Mouse (Mus musculus): ENCODE measurements around the gene Stip1. TPM values are rescaled to one million over a fixed set of nuclear protein-coding genes. Genes with fewer than 3 reads are reported as not detected.
A peak's percentile ranks its signal among the peaks of the same experiment; 100 is the strongest.
"Not testable (repeated sequence)": the region's sequence is repeated elsewhere in the genome, so short reads cannot be mapped to it uniquely, and the experiment has no call there.

Gene Stip1
- total RNA-seq, 2 experiments from 2014 or later: 211 to 217 TPM

- no peak for DNase-seq (ENCODE audit: low spot score in 2 of 2)
Measured at GRCm38 (mm10) chr19:7017541-7018457, 22.0 kb downstream of the Stip1 start.

DNA sequence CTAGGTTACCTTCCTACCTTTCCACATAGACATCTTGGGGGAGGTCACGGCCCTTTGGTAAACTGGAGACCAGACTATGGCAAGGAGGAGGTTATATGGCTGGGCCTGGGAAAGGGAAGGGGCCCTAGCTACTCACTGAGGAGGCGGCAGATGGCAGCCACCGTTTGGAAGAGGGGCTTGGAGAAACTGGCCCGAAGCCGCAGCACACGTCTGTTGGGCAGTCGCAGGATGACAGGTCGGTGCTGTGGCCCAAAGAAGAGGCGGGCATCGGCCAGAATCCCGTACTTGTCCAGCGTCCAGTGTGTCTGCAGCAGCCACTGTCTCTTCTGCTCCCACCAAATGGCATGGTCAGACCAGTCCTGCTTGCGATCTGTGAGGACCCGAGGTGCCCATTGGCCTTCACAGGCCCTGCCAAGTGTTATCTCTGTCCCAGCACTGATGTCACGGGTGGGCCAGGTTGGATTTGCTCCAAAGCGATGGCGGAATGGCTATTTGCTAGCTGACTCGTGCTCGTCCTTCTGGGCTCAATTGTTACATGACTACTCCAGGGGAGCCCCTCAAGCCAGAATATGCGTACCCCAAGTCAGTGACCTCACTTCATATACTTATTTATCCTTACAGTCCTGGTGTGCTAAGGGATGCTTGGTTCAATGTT lies 25.2 kb downstream of the Stip1 start:
- no peak for DNase-seq (ENCODE audit: low spot score in 2 of 2)

DNA sequence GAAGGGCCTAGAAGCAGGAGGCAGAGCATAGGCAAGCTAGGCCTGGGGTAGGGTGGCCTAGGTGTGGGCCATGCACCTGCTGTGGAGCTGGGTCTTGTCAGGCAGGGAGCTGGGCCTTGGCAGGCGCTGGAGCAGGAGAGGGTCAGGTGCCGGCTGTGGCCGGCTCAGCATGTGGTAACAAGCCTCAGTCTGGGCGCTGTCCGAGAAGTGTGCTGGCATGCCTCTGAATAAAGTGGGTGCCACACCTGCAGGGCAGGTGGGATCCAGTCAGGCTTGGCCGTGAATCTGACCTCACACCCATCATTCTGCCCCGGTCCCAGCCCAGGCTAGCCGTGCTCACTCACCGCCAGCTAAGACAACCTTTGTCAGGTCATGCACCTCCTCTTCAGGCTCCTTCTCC lies 25.8 kb downstream of the Stip1 start:
- no peak for DNase-seq (ENCODE audit: low spot score in 2 of 2)

GRCm38 (mm10) chr19:7012426-7012825 lies 27.3 kb downstream of the Stip1 start:
- DNase-seq (ENCODE audit: low spot score in 2 of 2): no peak

- DNase-seq (ENCODE audit: low spot score in 2 of 2): no peak
Measured at GRCm38 (mm10) chr19:7006892-7007593, 32.7 kb downstream of the Stip1 start.

DNA sequence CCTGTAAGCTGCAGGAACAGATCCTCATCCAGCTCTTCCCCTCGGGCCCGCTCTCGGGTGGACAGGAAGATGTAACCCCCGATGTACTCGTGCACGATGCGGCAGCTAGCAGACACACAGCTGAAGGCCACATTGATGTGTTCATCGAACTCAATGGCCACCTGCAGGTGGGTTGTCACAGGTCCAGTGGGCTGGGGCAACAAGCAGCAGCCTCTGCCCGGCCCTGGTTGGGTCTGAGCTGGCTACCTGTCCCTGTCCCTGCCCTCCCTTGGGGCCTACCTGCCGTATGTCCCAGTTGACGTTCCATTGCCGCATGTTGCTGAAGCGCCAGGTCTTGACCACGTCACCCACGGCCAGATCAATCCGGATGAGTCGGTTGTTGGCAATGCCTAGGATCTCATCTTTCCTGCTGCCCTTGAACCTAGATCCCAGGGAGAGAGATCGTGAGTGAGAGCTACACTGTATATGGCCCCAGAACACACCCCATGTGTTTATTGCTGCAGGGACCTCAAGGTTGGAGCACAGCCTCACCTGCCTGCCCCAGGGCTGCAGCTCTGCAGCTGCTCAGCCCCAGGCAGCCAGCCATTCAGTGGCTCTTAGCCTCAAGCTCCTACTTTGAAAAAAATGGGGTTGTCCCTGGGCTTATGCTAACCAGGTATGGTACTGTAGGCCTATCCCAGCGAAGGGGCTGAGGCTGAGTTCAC lies 40.3 kb downstream of the Stip1 start:
- DNase-seq (ENCODE audit: low spot score in 2 of 2): no peak

DNA sequence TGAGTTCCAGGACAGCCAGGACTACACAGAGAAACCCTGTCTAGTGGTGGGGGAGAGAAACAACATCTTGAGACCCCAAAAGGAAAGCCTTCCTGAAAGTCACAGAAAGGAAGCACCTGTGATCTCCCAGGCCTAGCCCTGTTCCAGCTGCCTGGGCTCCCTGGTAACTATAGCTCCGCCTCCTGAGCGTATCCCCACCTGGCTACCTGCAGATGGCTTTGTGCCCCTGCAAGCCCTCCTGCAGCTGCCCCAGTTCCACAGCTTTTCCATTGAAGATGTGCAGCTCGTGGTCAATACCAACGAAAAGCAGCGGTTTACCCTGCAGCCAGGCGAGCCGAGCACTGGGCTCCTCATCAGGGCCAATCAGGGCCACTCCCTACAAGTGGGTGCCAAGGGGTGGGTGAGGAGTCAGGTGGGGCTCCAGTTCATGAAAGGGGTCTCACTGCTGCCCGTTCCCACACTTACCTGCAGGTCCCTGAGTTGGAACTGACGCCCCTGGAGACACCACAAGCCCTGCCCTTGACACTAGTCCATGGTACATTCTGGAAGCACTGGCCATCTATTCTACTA lies 42.0 kb downstream of the Stip1 start:
- DNase-seq (ENCODE audit: low spot score in 2 of 2): no peak

DNA sequence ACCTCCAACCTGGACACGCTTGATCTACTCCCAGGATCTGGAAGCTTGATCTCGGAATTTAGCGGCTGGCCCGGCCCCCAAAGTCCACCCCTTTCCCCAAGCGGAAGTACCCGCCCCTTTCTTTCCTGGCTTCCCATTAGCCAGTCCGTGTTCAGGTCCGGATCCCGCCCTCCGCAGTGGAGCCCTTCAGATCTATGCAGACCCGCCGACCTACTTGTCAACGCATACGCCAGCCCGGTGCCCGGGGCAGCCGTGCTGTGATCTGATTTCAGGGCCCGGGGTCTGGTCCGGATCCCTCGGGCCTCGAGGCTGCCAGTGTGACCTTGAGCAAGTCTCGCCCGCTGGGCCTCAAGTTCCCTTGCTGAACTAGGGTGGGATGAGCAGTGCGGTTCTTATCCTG lies 43.8 kb downstream of the Stip1 start, which contains the start of the genes Nudt22 and Trpt1:
Gene Nudt22 (minus strand): TSS at position 112 of the 400 bp plus-strand sequence.
Gene Trpt1 (plus strand): TSS at position 126 of the 400 bp plus-strand sequence.
- DNase-seq (ENCODE audit: low spot score in 2 of 2): peak; percentile 82 to 87

DNA sequence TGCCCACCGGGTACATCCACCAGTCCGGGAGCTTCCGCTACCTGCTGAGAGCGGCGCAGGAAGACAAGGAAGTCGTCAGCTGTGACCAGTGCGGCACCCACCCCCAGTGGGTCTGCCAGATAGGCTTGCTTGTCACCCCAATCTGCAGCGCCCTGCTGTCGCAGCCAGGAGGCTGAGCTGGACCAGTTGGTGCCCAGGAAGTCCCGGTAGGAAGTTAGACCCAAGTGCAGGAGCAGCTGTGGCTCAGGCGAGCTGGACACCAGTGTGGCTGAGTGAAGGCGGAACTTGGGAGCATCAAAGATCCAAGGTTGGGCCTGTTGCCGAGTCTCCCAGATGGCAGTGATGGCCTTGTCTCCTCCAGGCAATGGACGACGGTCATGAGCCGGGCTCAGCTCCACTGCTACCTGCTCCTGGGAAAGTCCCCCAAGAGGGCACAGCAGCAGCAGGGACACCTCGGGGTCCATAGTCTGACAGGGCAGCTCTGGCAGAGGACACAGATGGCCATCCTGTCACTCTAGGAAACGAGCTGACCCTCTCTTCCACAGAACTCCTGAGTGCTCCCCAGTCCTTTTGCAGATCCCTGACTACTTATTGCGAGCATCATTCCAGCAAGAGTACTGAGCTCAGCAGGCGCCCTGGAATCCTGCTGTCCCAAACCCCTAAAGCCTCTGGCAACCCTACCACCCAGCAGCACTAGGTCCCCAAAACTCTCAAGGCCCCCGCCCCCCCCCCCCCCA lies 44.3 kb downstream of the Stip1 start:
- DNase-seq (ENCODE audit: low spot score in 2 of 2): no peak

DNA sequence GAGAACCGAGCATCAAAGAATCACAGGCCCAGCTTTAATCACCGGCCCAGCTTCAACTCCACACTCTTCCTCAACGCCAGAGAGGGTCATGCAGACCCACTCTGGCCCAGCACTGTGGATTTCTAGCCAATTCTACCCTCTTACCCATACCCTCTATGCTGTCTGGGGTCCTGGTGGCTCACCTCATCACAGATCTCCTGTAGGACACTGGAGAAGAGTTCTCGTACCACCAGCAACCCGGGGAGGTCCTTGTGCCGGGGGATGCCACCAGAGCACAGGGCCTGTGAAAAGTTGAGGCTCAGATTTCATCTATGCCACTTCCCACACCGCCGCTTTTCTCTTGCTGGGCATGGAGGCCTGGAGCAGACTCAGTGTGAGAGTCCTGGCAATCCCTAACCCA lies 45.3 kb downstream of the Stip1 start:
- DNase-seq (ENCODE audit: low spot score in 2 of 2): no peak

- no peak for DNase-seq (ENCODE audit: low spot score in 2 of 2)
Measured at GRCm38 (mm10) chr19:6994002-6994401, 45.8 kb downstream of the Stip1 start.

DNA sequence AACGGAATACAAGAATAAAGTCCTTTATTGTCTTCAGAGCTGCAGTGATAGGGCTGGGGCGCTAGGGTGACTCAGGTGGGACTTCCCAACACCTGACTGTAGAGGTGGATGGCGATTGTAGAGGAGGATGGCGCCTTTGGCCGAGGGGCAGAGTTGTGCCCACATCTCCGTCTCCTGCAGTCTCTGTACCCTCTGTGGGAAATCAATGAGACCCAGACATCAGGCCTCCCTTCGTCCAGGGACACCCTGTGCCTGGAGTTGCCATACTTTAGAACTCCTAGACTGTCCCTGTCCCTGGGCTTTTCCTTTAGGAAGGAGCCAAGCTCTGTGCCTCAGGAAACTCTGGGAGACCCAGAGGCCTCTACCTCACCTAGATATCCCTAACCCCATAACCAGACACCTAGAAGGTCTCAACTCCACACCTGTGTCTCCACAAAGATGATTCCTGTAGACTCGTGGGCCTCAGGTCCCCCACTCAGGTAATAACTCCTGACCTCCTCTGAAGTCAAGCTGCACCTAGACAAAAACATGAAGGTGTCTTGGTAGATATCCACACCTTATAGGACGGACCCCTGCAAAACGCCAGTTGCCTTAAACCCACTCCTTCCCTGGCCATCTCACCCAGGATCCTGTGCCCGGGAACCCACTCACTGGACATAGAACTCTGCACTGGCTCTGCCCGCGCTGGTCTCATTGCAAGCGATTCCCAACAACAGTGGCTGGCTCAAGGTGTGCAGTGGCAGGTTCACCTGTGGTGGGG lies 46.6 kb downstream of the Stip1 start:
- DNase-seq (ENCODE audit: low spot score in 2 of 2): no peak

- peak; percentile 94 for DNase-seq (ENCODE audit: low spot score in 2 of 2)
Measured at GRCm38 (mm10) chr19:6992011-6992858, 47.5 kb downstream of the Stip1 start, which contains the start of gene Dnajc4. Gene Dnajc4 (minus strand): TSS chr19:6992572.

DNA sequence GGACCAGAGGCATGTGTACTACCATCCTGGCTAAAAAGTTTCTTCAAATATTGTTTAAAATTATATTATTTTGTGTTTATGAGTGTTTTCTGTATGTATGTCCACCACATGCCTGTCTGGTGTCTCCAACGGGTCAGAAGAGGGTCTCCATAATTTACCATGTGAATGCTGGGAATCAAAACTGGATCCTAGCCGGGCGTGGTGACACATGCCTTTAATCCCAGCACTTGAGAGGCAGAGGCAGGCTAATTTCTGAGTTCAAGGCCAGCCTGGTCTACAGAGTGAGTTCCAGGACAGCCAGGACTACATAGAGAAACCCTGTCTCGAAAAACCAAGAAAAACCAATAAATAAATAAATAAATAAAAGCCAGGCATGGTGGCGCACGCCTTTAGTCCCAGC lies 48.6 kb downstream of the Stip1 start:
- DNase-seq (ENCODE audit: low spot score in 2 of 2): not testable (repeated sequence)

- DNase-seq (ENCODE audit: low spot score in 2 of 2): no peak
Measured at GRCm38 (mm10) chr19:6990712-6991111, 49.1 kb downstream of the Stip1 start.

GRCm38 (mm10) chr19:6989251-6989650 lies 50.5 kb downstream of the Stip1 start:
- DNase-seq (ENCODE audit: low spot score in 2 of 2): no peak

DNA sequence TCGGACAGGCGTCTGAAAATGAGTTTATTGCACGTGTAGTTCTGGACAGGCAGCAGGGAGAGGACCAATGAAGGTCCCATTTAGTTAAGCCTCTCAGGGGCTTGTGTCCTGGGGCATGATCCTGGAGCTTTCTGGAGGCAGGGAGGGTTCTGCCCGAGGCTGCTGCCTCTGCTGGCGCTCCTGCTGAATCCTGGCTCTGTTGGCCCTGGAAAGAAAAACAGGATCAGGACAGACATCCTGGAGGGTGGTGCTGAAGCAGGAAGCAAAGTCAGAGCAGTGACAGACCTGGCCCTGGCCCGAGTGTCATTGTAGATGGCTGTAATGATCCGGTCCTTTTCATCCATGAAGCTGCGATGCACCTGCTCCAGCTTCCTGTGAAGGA lies 51.9 kb downstream of the Stip1 start:
- no peak for DNase-seq (ENCODE audit: low spot score in 2 of 2)

All from left cerebral cortex, adult 18-20 months (tissue).